Mouse (Mus musculus): ENCODE results near the gene Tnp1. TPM values are rescaled to one million over a fixed set of nuclear protein-coding genes. Genes with fewer than 3 reads are reported as not detected.

The Tnp1 gene
- total and polyA plus RNA-seq, 3 experiments, result not detected

DNA sequence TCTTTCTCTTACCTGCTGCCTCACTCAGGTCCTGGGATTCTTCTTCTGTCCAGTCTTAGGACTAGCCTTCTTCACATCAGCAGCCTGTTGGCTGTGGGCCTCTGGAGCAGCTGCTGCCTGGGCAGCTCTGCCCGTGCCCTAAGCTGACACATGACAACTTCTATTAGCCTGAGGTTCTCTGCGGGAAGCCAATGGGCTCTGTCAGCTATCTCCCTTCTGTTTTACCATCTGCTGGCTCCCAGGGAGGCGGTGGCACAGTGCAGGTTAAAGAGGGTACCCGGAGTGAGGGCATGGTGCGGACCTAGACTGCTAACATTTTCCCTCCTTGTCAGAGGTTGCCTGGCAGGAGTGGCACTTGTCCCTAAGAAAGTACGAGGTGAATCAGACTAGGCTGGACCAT is 39.5 kb upstream of the Tnp1 start:
- Histone ChIP-seq H3K4me1 (ENCODE audit: insufficient read depth, low read depth, low read length) (peaks cover 15% of the 10 kb centered on the region), H3K27me3 (ENCODE audit: insufficient read depth, low read length) (peaks cover 1% of the 10 kb centered on the region; the same call in 1 of the 2 replicates), H3K4me3 (ENCODE audit: low read depth, low read length) (no peak overlapping the region), H3K36me3 (replicated peaks) (no peaks in the 10 kb centered on the region), H3K9me3 (replicated peaks) (no peaks in the 10 kb centered on the region)
- DNase-seq (ENCODE audit: low spot score) (no peak), ATAC-seq (ENCODE audit: extremely low read depth, insufficient number of reproducible peaks, low FRiP score, poor library complexity, severe bottlenecking) (0 out of 2 replicates have a peak, but pooled peaks have one; percentile 15)
- no peak for TF ChIP-seq CTCF (IDR thresholded peaks at IDR 0.05; ENCODE audit: low read depth, low read length)
- no peak for TF ChIP-seq POLR2AphosphoS5 (IDR thresholded peaks at IDR 0.05; ENCODE audit: insufficient replicate concordance, low read depth, low read length)
- TF ChIP-seq TAL1 (conservative IDR thresholded peaks at IDR 0.05; ENCODE audit: low read depth, low read length), result no peak
- TF ChIP-seq GATA1 (IDR thresholded peaks at IDR 0.05; ENCODE audit: borderline replicate concordance, low read length), result no peak
- TF ChIP-seq GATA2 (IDR thresholded peaks at IDR 0.05; ENCODE audit: borderline replicate concordance, low read depth, low read length), result no peak

- TF ChIP-seq TAL1 (conservative IDR thresholded peaks at IDR 0.05; ENCODE audit: low read depth, low read length), result no peak
- TF ChIP-seq GATA1 (IDR thresholded peaks at IDR 0.05; ENCODE audit: borderline replicate concordance, low read length), result no peak
- no peak for TF ChIP-seq CTCF (IDR thresholded peaks at IDR 0.05; ENCODE audit: low read depth, low read length)
- no peak for TF ChIP-seq POLR2AphosphoS5 (IDR thresholded peaks at IDR 0.05; ENCODE audit: insufficient replicate concordance, low read depth, low read length)
- TF ChIP-seq GATA2 (IDR thresholded peaks at IDR 0.05; ENCODE audit: borderline replicate concordance, low read depth, low read length), result no peak
- H3K4me1 ChIP-seq (ENCODE audit: insufficient read depth, low read depth, low read length), result peaks cover 9% of the 10 kb centered on the region
- no peak for DNase-seq (ENCODE audit: low spot score)
- no peak overlapping the region for H3K4me3 ChIP-seq (ENCODE audit: low read depth, low read length)
- H3K36me3 ChIP-seq (replicated peaks), result no peaks in the 10 kb centered on the region
- no peaks in the 10 kb centered on the region for H3K9me3 ChIP-seq (replicated peaks)
- no peaks in the 10 kb centered on the region for H3K27me3 ChIP-seq (ENCODE audit: insufficient read depth, low read length)
- ATAC-seq (ENCODE audit: extremely low read depth, insufficient number of reproducible peaks, low FRiP score, poor library complexity, severe bottlenecking), result no peak
Observed at GRCm38 (mm10) chr1:73053545-73054326, 38.0 kb upstream of the Tnp1 start.

- no peaks in the 10 kb centered on the region for H3K9me3 ChIP-seq (replicated peaks)
- ATAC-seq (ENCODE audit: extremely low read depth, insufficient number of reproducible peaks, low FRiP score, poor library complexity, severe bottlenecking) (no peak), DNase-seq (ENCODE audit: low spot score) (no peak)
- no peak overlapping the region for H3K4me3 ChIP-seq (ENCODE audit: low read depth, low read length)
- TF ChIP-seq POLR2AphosphoS5 (IDR thresholded peaks at IDR 0.05; ENCODE audit: insufficient replicate concordance, low read depth, low read length), result no peak
- TF ChIP-seq TAL1 (conservative IDR thresholded peaks at IDR 0.05; ENCODE audit: low read depth, low read length), result peak; percentile 35; the same call in 1 of the 2 replicates
- H3K27me3 ChIP-seq (ENCODE audit: insufficient read depth, low read length), result no peaks in the 10 kb centered on the region
- H3K4me1 ChIP-seq (ENCODE audit: insufficient read depth, low read depth, low read length), result peaks cover 48% of the 10 kb centered on the region
- H3K36me3 ChIP-seq (replicated peaks), result no peaks in the 10 kb centered on the region
Observed at GRCm38 (mm10) chr1:73046896-73047672, 31.4 kb upstream of the Tnp1 start.

GRCm38 (mm10) chr1:73045948-73046685 is 30.4 kb upstream of the Tnp1 start:
- ATAC-seq (ENCODE audit: extremely low read depth, insufficient number of reproducible peaks, low FRiP score, poor library complexity, severe bottlenecking) (no peak), DNase-seq (ENCODE audit: low spot score) (no peak)
- TF ChIP-seq GATA1 (IDR thresholded peaks at IDR 0.05; ENCODE audit: borderline replicate concordance, low read length) (no peak), CTCF (IDR thresholded peaks at IDR 0.05; ENCODE audit: low read depth, low read length) (no peak), GATA2 (IDR thresholded peaks at IDR 0.05; ENCODE audit: borderline replicate concordance, low read depth, low read length) (no peak), POLR2AphosphoS5 (IDR thresholded peaks at IDR 0.05; ENCODE audit: insufficient replicate concordance, low read depth, low read length) (no peak), TAL1 (conservative IDR thresholded peaks at IDR 0.05; ENCODE audit: low read depth, low read length) (no peak)
- H3K27me3 ChIP-seq (ENCODE audit: insufficient read depth, low read length), result no peaks in the 10 kb centered on the region
- peaks cover 52% of the 10 kb centered on the region for H3K4me1 ChIP-seq (ENCODE audit: insufficient read depth, low read depth, low read length)
- no peaks in the 10 kb centered on the region for H3K9me3 ChIP-seq (replicated peaks)
- no peak overlapping the region for H3K4me3 ChIP-seq (ENCODE audit: low read depth, low read length)
- no peaks in the 10 kb centered on the region for H3K36me3 ChIP-seq (replicated peaks)

DNA sequence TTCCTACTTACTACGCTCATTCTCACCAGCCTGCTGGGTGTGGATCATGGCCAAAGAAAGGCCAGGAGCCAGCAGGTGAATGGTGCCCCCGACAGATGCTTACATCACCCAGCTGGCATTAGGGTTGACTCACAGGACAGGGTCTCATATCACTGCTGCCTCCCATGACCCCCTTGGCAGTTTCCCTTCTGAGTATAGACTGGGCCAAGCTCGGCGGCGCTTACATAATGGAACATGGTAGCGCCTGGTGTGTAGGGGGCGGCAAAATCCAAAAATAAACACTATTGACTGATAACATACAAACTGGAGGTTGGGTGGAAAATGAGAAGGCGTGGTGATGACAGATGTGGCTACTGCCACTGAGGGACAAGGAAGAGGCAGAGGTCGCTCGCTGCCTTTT is 28.0 kb upstream of the Tnp1 start:
- ATAC-seq (ENCODE audit: extremely low read depth, insufficient number of reproducible peaks, low FRiP score, poor library complexity, severe bottlenecking) (no peak), DNase-seq (ENCODE audit: low spot score) (no peak)
- Histone ChIP-seq H3K9me3 (replicated peaks) (no peaks in the 10 kb centered on the region), H3K4me1 (ENCODE audit: insufficient read depth, low read depth, low read length) (peaks cover 77% of the 10 kb centered on the region), H3K4me3 (ENCODE audit: low read depth, low read length) (no peak overlapping the region), H3K36me3 (replicated peaks) (no peaks in the 10 kb centered on the region), H3K27me3 (ENCODE audit: insufficient read depth, low read length) (no peaks in the 10 kb centered on the region)
- TF ChIP-seq TAL1 (conservative IDR thresholded peaks at IDR 0.05; ENCODE audit: low read depth, low read length) (no peak), CTCF (IDR thresholded peaks at IDR 0.05; ENCODE audit: low read depth, low read length) (no peak), GATA2 (IDR thresholded peaks at IDR 0.05; ENCODE audit: borderline replicate concordance, low read depth, low read length) (no peak), POLR2AphosphoS5 (IDR thresholded peaks at IDR 0.05; ENCODE audit: insufficient replicate concordance, low read depth, low read length) (no peak), GATA1 (IDR thresholded peaks at IDR 0.05; ENCODE audit: borderline replicate concordance, low read length) (no peak)

Measured in G1E (cell line).